Mouse (Mus musculus) ES-E14 (cell line): ENCODE measurements around the gene Gm10053.

Experiments
- HCFC1 ChIP-seq: IDR thresholded peaks from 2 replicates; pipeline ENCODE4 v1.6.1; 2012; ENCODE audit warnings: low read length, inconsistent platforms, borderline replicate concordance; ENCODE audit not compliant: insufficient read depth
- MAFK ChIP-seq: IDR thresholded peaks from 2 replicates; pipeline ENCODE4 v1.6.1; 2014; ENCODE audit warnings: mild to moderate bottlenecking, low read depth, low read length, inconsistent platforms; ENCODE audit not compliant: insufficient read depth
- ZC3H11A ChIP-seq: IDR thresholded peaks from 2 replicates; pipeline ENCODE4 v1.6.1; 2012; ENCODE audit warnings: low read depth, mild to moderate bottlenecking, inconsistent platforms, low read length, borderline replicate concordance
- ZNF384 ChIP-seq: IDR thresholded peaks from 2 replicates; pipeline ENCODE4 v1.6.1; 2012; ENCODE audit warnings: low read depth, low read length, inconsistent platforms

DNA sequence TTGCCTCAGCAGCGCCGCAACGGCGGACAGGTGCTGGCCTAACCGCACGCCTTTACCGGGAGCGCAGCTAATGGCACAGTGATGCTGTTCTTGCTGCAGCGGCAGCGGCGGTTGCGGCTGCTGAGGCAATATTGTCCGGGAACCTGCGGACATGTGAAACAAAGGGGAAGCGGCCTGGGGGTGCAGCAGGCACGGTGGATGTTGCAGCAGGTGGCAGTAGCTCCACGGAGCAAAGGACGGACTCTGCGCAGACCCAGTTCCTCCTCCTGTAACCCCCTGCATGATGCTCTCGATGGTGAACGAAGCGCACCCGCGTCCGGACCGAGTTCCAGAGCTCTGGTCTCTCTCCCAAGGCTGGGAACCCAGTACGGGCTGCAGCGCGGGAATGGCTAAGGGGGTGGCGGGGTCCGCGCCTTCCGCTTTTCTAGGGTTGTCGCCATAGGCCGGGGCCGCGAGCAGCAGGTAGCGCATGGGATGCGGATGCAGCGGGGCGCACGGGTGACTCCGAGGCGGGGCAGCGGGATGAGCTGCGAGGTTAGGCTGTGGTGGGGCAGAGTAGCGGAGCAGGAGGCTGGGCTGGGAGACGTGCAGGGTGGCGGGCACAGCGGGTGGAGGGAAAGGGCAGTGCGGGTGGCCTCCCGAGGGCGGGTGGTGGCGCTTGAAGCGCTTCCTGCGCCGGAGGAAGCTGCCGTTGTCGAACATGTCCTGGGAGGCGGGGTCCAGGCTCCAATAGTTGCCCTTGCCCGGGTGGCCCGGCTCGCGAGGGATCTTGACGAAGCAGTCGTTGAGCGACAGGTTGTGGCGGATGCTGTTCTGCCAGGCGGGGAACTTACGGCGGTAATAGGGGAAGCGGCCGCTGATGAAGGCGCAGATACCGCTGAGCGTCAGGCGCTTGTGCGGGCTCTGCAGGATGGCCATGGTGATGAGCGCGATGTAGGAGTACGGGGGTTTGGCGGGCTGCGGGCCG, 24.4 kb downstream of the Gm10053 start:
- TF ChIP-seq HCFC1 (no peak), MAFK (no peak), ZNF384 (no peak), ZC3H11A (no peak)
